Mouse (Mus musculus) myocyte (in vitro differentiated cells): ENCODE results near the gene Speg. TPM values are rescaled to one million over a fixed set of nuclear protein-coding genes. Genes with fewer than 3 reads are reported as not detected.

ENCODE experiments used
- H3K27me3 ChIP-seq: one replicate; pipeline ENCODE4 v1.6.1; 2011; ENCODE audit not compliant: control insufficient read depth, insufficient read depth, insufficient read length
- H3K36me3 ChIP-seq: one replicate; pipeline ENCODE4 v1.6.1; 2011; ENCODE audit not compliant: control insufficient read depth, insufficient read depth
- H3K4me2 ChIP-seq: one replicate; pipeline ENCODE4 v1.6.1; 2011; ENCODE audit warnings: low read depth, control low read depth
- H3K4me3 ChIP-seq: one replicate; pipeline ENCODE4 v1.5.1; 2011; ENCODE audit warnings: mild to moderate bottlenecking, control low read depth, moderate library complexity
- H3K79me2 ChIP-seq: one replicate; pipeline ENCODE4 v1.6.1; 2011; ENCODE audit not compliant: control insufficient read depth, insufficient read depth
- H3ac ChIP-seq: one replicate; pipeline ENCODE4 v1.6.1; 2011; ENCODE audit not compliant: control insufficient read depth, insufficient read length
- CEBPB ChIP-seq: IDR thresholded peaks from 2 replicates; pipeline ENCODE4 v1.6.1; 2011; ENCODE audit warnings: mild to moderate bottlenecking, moderate library complexity; ENCODE audit not compliant: poor library complexity, insufficient read depth, severe bottlenecking
- E2F4 ChIP-seq: IDR thresholded peaks from one replicate; pipeline ENCODE4 v1.6.1; 2011; ENCODE audit warnings: mild to moderate bottlenecking, control low read depth, moderate library complexity; ENCODE audit not compliant: insufficient read depth
- MAX ChIP-seq: IDR thresholded peaks from one replicate; pipeline ENCODE4 v1.6.1; 2011; ENCODE audit warnings: low read depth, mild to moderate bottlenecking, control low read depth
- MYOD1 ChIP-seq, 3 experiments: IDR thresholded peaks; one replicate each; pipeline ENCODE4 v1.6.1; 2011; ENCODE audit warnings: control low read depth in 2 of 3, low read depth in 2 of 3, mild to moderate bottlenecking in 2 of 3, moderate library complexity in 1 of 3; ENCODE audit not compliant: insufficient read length in 2 of 3, control insufficient read depth in 1 of 3
- MYOG ChIP-seq, 3 experiments: IDR thresholded peaks; one replicate each; pipeline ENCODE4 v1.6.1; 2011; ENCODE audit warnings: control low read depth in 2 of 3, low read depth in 2 of 3, mild to moderate bottlenecking in 2 of 3; ENCODE audit not compliant: insufficient read length in 2 of 3, control insufficient read depth in 1 of 3, insufficient read depth in 1 of 3
- POLR2A ChIP-seq: IDR thresholded peaks from one replicate; pipeline ENCODE4 v1.6.1; 2011; ENCODE audit warnings: low read depth, mild to moderate bottlenecking, control low read depth, moderate library complexity; ENCODE audit not compliant: insufficient read length
- POLR2AphosphoS2 ChIP-seq: IDR thresholded peaks from one replicate; pipeline ENCODE4 v1.6.1; 2011; ENCODE audit warnings: low read depth, control low read depth; ENCODE audit not compliant: insufficient read length
- REST ChIP-seq: IDR thresholded peaks from one replicate; pipeline ENCODE4 v1.6.1; 2011; ENCODE audit warnings: mild to moderate bottlenecking, control low read depth, moderate library complexity; ENCODE audit not compliant: insufficient read depth, insufficient read length
- SRF ChIP-seq: IDR thresholded peaks from one replicate; pipeline ENCODE4 v1.6.1; 2011; ENCODE audit warnings: low read depth; ENCODE audit not compliant: control insufficient read depth, insufficient read length
- TCF12 ChIP-seq: IDR thresholded peaks from one replicate; pipeline ENCODE4 v1.6.1; 2011; ENCODE audit warnings: mild to moderate bottlenecking, control low read depth; ENCODE audit not compliant: poor library complexity, insufficient read depth, severe bottlenecking
- TCF3 ChIP-seq: IDR thresholded peaks from one replicate; pipeline ENCODE4 v1.6.1; 2011; ENCODE audit warnings: low read depth, control low read depth; ENCODE audit not compliant: insufficient read length
- USF1 ChIP-seq: IDR thresholded peaks from one replicate; pipeline ENCODE4 v1.6.1; 2011; ENCODE audit warnings: low read depth, mild to moderate bottlenecking, control low read depth, moderate library complexity
- polyA plus RNA-seq: library from polyadenylated mRNA; unstranded; fragments of >200 nt; fragmentation: generic; extraction: Trizol; gene quantifications from one replicate; pipeline ENCODE4 v1.2.1, GENCODE M21; 2012; ENCODE audit warnings: missing spikeins

Speg gene
- polyA plus RNA-seq, 1 experiment = 42.3 TPM

DNA sequence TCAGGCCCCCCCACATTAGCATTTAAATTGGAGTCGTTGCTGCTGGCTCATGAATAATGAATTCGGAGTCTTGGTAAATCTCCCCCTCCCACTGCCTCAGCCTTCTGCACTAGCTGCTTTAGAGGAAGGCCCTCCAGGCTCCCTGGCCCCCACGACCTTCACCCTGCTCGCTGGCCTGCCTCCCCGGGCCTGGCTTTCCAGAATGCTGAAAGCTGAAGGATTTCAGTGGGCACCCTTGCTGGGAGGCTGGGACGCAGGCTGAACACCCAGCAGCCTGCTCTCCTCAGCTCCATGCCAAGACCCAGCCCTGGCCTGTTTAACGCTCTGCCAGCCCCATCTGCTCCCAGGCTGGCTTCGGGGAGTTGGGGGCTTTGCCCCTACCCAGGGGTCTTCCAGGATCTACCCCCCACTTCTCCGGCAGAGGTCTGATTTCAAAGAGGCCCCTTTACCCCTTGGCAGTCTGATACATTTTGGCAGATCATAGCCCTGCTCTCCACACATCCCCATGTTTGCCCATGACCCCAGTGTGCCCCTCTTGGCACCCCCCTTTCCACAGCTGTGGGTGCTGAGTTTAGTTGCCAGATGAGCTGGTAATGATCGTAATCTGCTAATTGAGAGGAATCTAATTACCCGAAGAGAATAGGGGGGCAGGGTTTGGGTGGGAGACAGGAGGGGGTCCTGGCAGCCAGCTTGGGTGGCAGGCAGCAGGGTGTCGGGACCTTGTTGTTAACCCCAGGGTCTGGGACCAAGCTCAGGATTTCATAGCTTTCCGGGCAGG is 68.3 kb downstream of the Speg start:
- no peaks in the 10 kb centered on the region for H3K27me3 ChIP-seq
- no peaks in the 10 kb centered on the region for H3K79me2 ChIP-seq
- no peak overlapping the region for H3K4me3 ChIP-seq
- H3K4me2 ChIP-seq = no peak overlapping the region
- no peak for TF ChIP-seq E2F4
- TF ChIP-seq POLR2AphosphoS2 = peak; percentile 7
- no peak for TF ChIP-seq TCF12
- no peak for TF ChIP-seq USF1
- H3K36me3 ChIP-seq = peaks cover 3% of the 10 kb centered on the region
- H3ac ChIP-seq = no peak overlapping the region

DNA sequence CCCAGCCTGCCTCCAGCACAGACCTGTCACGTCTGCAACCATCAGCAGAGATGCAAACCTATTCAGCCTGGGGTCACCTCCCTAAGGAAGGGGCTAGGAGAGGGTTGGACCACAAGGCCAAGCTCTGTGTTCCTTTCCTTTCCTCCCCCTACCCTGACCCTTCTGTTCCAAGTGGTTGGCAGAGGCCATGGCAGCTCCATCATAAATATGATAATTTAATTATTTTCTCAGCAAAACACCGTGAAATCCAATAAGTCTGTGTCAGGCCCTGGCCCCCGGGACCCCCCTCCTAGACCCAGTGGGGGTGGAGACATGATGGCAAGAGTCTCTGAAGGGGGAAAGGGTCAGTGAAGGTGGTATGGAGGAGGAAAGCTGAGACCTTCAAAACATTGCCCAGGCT is 69.1 kb downstream of the Speg start:
- Histone ChIP-seq H3K36me3 (peaks cover 3% of the 10 kb centered on the region), H3K4me2 (no peak overlapping the region), H3ac (no peak overlapping the region), H3K79me2 (no peaks in the 10 kb centered on the region), H3K27me3 (no peaks in the 10 kb centered on the region), H3K4me3 (no peak overlapping the region)
- TF ChIP-seq POLR2A = no peak
- TF ChIP-seq TCF12 = no peak
- no peak for TF ChIP-seq CEBPB
- TF ChIP-seq E2F4 = no peak
- TF ChIP-seq REST = no peak
- no peak for TF ChIP-seq USF1
- no peak for TF ChIP-seq POLR2AphosphoS2
- TF ChIP-seq TCF3 = no peak
- TF ChIP-seq MAX = no peak
- no peak for TF ChIP-seq MYOG (IDR thresholded peaks at IDR 0.05; ENCODE audit: control insufficient read depth in 1 of 3, insufficient read depth in 1 of 3, insufficient read length in 2 of 3, low read depth in 2 of 3)
- TF ChIP-seq MYOD1 (IDR thresholded peaks at IDR 0.05; ENCODE audit: control insufficient read depth in 1 of 3, insufficient read length in 2 of 3, low read depth in 2 of 3) = no peak

DNA sequence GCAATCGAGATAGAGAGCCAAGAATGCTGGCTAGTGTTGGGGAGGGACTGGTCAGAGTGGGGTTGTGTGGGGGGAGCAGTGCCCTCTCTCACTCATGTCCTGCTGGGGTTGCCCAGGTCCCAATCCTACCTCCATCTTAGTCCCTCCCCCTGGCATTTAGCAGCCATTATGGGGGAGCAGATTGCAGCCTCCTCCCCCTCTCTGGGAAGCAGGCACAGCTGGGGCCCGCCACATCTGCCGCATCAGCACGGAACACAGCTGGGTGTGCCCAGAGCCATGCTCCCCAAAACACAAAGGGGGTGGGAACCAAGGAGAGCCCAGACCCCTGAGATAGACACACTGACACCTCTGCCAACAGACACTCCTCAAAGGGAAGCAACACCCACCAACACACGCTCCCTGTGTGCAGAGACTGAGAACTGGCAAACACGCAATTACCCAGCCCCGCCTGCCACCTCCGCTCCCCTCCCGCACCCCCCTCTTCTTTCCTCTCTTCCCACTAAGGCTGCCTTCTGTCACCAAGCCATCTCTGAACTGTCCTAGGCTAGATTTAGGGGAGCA is 70.1 kb downstream of the Speg start:
- Histone ChIP-seq H3K4me3 (no peak overlapping the region), H3K79me2 (no peaks in the 10 kb centered on the region), H3K36me3 (peaks cover 3% of the 10 kb centered on the region), H3K4me2 (no peak overlapping the region), H3ac (no peak overlapping the region), H3K27me3 (no peaks in the 10 kb centered on the region)
- TF ChIP-seq POLR2AphosphoS2 = peak; percentile 32
- TF ChIP-seq SRF = no peak

DNA sequence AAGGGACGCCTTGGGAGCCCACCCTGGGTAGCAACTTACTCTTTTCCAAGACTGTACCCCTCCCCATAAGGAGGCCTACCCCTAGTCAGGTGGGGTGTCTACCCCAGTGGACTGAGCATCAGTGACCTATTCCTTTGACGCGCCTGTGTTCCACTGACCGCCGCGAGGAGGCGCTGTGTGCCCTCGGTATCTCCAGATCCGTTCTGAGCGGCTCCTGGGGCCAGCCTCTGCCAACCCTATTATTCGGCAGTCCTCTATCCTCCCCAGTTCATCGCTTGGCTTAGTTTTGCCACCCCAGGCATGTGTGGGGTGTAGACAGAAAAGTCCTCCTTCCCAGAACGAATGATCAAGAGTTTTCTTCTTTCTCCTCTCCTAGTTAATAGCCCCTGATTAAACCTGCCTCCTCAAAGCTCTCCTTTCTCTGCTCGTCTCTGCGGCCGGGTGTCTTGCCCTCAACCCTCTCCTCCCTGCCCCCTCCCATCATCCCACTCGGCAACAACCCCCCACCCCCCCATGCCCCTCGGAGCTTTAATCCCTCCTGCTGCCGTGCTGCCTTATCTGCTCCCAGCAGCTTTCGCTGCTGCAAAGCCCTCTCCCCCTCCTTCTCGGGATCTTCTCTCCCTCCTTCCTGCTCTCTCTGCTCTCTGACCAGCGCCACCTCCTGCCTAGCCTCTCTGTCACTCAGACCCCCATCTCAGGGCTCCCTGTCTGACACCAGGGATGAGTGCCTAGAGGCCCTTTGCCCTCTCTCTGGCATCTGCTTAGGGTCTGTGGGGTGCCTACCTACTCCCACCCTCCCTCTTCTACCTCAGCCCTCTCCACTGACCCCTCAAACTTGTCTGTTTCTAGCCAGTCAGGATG is 70.9 kb downstream of the Speg start:
- H3K79me2 ChIP-seq = no peaks in the 10 kb centered on the region
- H3K4me3 ChIP-seq = no peak overlapping the region
- H3ac ChIP-seq = no peak overlapping the region
- TF ChIP-seq POLR2AphosphoS2 = no peak
- TF ChIP-seq MAX = no peak
- no peak for TF ChIP-seq REST
- no peak for TF ChIP-seq POLR2A
- TF ChIP-seq USF1 = no peak
- no peak for TF ChIP-seq TCF12
- TF ChIP-seq MYOG (IDR thresholded peaks at IDR 0.05; ENCODE audit: control insufficient read depth in 1 of 3, insufficient read depth in 1 of 3, insufficient read length in 2 of 3, low read depth in 2 of 3) = no peak
- TF ChIP-seq SRF = no peak
- H3K4me2 ChIP-seq = no peak overlapping the region
- peaks cover 4% of the 10 kb centered on the region for H3K27me3 ChIP-seq
- H3K36me3 ChIP-seq = peaks cover 3% of the 10 kb centered on the region

DNA sequence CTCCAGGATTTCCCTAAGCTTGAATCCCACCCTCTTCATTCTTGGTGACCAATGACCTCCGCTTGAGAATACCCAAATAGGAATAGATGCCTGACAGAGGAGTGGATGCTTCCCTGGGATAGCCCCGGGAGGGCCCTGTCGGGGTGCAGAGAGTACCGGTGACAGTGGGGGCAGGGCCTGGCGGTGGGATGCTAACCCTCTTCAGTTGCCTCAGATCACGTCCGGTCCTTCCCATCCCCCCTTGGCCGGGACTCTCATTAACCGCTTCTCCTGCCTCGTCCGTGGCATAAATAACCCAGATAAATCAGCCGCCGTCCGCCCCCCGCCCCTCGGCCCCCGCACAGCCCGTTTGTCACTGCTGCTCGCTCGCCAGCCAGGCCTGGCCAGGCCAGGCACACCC is 71.6 kb downstream of the Speg start:
- TF ChIP-seq USF1 (no peak), TCF12 (no peak), TCF3 (no peak), MYOG (IDR thresholded peaks at IDR 0.05; ENCODE audit: control insufficient read depth in 1 of 3, insufficient read depth in 1 of 3, insufficient read length in 2 of 3, low read depth in 2 of 3) (no peak), MYOD1 (IDR thresholded peaks at IDR 0.05; ENCODE audit: control insufficient read depth in 1 of 3, insufficient read length in 2 of 3, low read depth in 2 of 3) (no peak), SRF (no peak), E2F4 (no peak), REST (no peak), MAX (no peak), POLR2AphosphoS2 (no peak), CEBPB (no peak), POLR2A (no peak)
- Histone ChIP-seq H3K4me3 (no peak overlapping the region), H3ac (no peak overlapping the region), H3K4me2 (no peak overlapping the region), H3K36me3 (peaks cover 3% of the 10 kb centered on the region), H3K79me2 (no peaks in the 10 kb centered on the region), H3K27me3 (peaks cover 11% of the 10 kb centered on the region)
